Mouse (Mus musculus): ENCODE data around the gene Coa5.

Coa5 gene

GRCm38 (mm10) chr1:37428911-37429310 lies 992 bp downstream of the Coa5 start:
- peak; percentile 42 for DNase-seq

- no peak for DNase-seq
Observed at GRCm38 (mm10) chr1:37427144-37427875, 2.6 kb downstream of the Coa5 start.

GRCm38 (mm10) chr1:37419420-37419819 lies 10.5 kb downstream of the Coa5 start:
- peak; percentile 51 for DNase-seq

DNA sequence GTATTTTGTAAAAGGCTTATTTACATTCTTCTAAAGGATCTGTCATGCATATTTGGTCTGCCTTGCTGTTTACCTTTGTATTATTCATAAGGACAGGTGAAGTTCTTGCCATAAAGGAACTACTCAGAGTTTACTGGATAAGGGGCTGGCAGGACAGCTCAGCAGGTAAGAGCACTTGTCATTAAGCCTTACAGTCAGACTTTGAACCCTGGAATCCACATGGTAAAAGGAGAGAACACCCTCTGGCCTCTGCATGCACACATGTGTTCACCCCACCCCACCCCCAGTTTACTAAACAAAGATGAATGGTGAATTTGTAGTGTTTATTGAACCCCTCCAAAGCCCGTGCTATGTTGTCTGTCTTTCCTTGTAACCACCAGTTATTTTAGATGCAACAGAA lies 14.5 kb downstream of the Coa5 start:
- DNase-seq = no peak

- no peak for DNase-seq
Observed at GRCm38 (mm10) chr1:37409647-37410046, 20.3 kb downstream of the Coa5 start.

GRCm38 (mm10) chr1:37408678-37409077 lies 21.2 kb downstream of the Coa5 start:
- no peak for DNase-seq

DNA sequence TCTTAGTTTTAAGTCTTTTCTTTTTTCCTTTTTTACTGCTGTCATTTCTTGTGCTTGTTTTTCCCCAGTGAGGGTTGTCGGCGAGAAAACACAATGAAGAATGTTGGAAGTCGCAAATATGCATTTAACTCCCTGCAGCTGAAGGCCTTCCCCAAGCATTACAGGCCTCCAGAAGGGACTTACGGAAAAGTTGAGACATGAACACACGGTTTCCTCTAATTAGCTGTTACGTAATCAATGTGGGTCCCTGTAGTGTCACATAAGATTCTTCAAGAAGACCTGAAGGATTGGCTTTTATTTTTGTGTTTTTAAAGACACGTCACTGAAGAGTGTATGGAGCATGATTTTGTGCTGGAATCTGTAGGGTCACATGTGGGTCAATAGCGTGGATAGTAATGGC lies 21.8 kb downstream of the Coa5 start:
- DNase-seq = no peak

- no peak for DNase-seq
Observed at GRCm38 (mm10) chr1:37407228-37407627, 22.7 kb downstream of the Coa5 start.

GRCm38 (mm10) chr1:37405137-37405536 lies 24.8 kb downstream of the Coa5 start:
- DNase-seq = no peak

GRCm38 (mm10) chr1:37401687-37402086 lies 28.2 kb downstream of the Coa5 start:
- peak; percentile 84 for DNase-seq

GRCm38 (mm10) chr1:37399734-37400133 lies 30.2 kb downstream of the Coa5 start:
- DNase-seq = no peak

DNA sequence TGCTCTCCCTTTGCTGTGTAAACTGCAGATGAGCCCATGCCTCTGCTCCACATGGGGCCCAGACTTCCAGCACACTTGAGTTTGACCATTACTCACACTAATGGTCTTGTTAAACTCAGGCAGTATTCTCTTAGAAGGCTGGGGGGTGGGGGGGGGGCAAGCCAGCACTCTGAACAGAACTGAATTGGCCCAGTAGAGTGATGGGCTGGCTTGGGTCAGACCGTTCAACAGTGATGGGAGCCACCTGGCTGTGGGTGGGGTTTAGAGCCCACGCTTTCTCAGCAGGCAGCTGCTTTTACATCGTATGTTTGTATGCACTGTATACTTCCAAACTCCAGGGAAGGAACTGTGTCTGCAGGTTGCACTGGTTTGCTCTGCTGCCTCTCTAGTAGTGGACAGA lies 30.9 kb downstream of the Coa5 start:
- DNase-seq = no peak

- DNase-seq = no peak
Observed at GRCm38 (mm10) chr1:37396481-37396880, 33.4 kb downstream of the Coa5 start.

- no peak for DNase-seq
Observed at GRCm38 (mm10) chr1:37393174-37393573, 36.7 kb downstream of the Coa5 start.

DNA sequence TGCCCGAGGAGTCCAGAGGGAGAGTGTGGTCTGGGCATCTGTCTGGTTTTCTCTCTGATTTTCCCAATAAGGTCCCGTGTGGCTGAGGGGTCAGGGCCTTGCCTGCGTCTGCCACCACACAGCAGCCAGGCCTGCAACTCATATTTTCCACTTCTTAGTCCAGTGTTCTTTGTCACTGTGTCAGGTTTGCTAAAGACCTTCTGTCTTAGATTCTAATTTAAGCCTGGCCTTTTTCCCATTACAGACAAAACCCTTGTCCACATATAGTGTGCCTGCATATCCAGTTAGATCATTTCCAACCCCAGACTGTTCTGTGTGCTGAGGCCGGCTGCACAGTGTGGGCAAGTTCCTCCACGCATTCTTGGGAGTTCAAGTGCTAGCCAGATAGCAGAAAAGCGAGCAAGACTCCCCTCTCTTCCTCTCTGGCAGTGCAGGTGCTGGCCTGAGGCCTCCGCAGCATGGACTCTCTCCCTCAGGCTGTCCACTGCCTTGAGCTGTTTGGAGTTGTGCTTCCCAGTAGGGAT lies 43.4 kb downstream of the Coa5 start:
- DNase-seq = peak; percentile 73

- DNase-seq = no peak
Observed at GRCm38 (mm10) chr1:37384304-37384703, 45.6 kb downstream of the Coa5 start.

DNA sequence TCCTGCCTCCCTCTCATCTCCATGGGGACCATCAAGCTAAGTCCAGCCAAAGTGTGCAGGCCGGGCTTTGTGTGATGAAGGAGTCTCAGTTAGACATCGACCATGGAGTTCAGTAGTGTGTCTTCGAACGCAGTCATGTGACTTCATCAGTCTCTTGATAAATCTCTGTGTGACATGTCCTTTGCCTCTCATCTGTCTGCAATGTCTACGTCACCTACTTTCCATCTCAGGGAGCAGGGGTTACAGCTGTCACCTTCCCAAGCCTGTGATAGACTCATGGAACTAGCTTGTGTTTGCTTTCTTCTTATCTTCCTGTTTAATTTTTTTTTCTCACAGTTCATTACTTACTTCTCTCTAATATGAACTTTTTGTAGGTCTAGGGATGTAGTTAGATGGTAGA lies 49.0 kb downstream of the Coa5 start:
- DNase-seq = no peak

DNA sequence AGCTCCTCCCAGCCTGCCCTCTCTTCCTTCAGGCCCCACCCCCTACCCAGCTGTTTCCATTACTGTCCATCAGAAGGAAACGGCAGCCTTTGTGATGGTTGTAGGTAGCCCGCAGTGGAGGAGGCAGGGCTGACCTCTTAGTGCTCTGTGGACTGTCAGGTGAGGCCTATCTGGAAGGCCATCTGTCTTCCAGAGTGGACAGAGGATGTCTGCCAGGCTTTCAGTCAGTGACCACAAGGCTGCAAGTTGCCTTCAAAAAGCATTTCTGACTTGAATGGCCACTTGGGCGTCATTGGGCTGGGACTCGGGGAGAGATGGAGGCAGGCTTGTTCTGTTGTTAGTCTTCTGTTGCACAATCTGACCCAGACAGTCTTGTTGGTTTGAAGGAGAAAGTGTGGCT lies 50.4 kb downstream of the Coa5 start:
- peak; percentile 67 for DNase-seq

- no peak for DNase-seq
Observed at GRCm38 (mm10) chr1:37378095-37378494, 51.8 kb downstream of the Coa5 start.

GRCm38 (mm10) chr1:37376751-37377150 lies 53.2 kb downstream of the Coa5 start:
- DNase-seq = no peak

DNA sequence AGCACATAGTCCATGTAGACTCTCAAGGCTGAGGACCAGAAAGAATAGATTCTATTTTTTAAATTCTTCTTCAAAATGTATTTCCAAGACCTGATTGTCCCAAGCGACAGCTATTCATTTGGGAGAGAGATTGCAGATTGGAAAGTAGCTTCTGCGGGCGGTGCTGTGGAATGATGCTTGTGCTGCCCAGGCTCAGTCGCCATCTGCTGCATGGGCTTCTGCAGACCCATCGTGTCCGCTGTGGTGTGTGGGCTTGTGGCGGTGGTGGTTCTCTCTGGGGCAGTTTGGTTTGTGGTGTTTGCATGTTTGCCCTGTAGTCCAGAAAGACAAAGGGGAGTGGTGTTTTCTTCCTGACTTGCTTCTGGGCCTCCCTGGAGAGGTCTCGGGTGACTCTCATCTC lies 53.7 kb downstream of the Coa5 start:
- DNase-seq = no peak

GRCm38 (mm10) chr1:37368768-37369385 lies 61.0 kb downstream of the Coa5 start:
- DNase-seq = no peak

DNA sequence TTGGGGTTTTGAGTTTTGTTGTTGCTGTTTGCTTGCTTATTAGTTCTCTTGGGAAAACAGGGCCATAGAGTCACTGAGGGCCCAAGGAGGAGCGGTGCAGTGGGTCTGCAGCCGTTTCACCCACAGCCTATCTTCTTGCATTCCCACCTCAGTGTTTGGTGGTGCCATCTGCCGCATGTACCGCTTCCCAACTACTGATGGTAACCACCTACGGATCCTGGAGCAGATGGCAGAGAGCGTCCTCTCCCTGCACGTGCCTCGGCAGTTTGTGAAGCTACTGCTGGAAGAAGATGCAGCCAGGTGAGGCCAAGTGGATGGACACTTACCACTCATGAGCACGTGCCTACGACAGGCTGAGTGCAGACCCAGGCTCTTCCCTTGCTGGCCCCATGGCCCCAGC lies 61.8 kb downstream of the Coa5 start:
- peak; percentile 76 for DNase-seq
